Mouse (Mus musculus) embryonic facial prominence, embryonic 14.5 days (tissue): Measurements from ENCODE around the gene Camk2g. TPM values are rescaled to one million over a fixed set of nuclear protein-coding genes. Genes with fewer than 3 reads are reported as not detected.

Experiments used
- ATAC-seq: fragments of 200-750 bp; cut with Nextera tagmentation; 2 replicates; pipeline ENCODE4 v1.8.0; 2017; ENCODE audit warnings: low read depth, moderate number of reproducible peaks, moderate TSS enrichment
- DNase-seq: peaks from one replicate; pipeline ENCODE4 v3.0.0-alpha.2; 2015; ENCODE audit warnings: low spot score
- H3K27ac ChIP-seq: fragments of 300-500 bp; sonication (generic); replicated peaks from 2 replicates; pipeline ENCODE4 v1.5.1; 2014; ENCODE audit warnings: low read depth, mild to moderate bottlenecking, low read length, moderate library complexity
- H3K27me3 ChIP-seq: fragments of 300-500 bp; sonication (generic); replicated peaks from 2 replicates; pipeline ENCODE4 v1.6.1; 2014; ENCODE audit warnings: low read length; ENCODE audit not compliant: control insufficient read depth, insufficient read depth
- H3K36me3 ChIP-seq: fragments of 300-500 bp; sonication (generic); 2 replicates; pipeline ENCODE4 v1.6.1; 2014; ENCODE audit warnings: low read length, mixed read lengths; ENCODE audit not compliant: control insufficient read depth, insufficient read depth
- H3K4me1 ChIP-seq: fragments of 300-500 bp; sonication (generic); 2 replicates; pipeline ENCODE4 v1.6.1; 2014; ENCODE audit warnings: antibody characterized with exemption, low read length; ENCODE audit not compliant: control insufficient read depth, insufficient read depth
- H3K4me2 ChIP-seq: fragments of 300-500 bp; sonication (generic); 2 replicates; pipeline ENCODE4 v1.6.1; 2014; ENCODE audit warnings: low read depth, mild to moderate bottlenecking, low read length, moderate library complexity, mixed read lengths
- H3K4me3 ChIP-seq: fragments of 300-500 bp; sonication (generic); 2 replicates; pipeline ENCODE4 v1.5.1; 2014; ENCODE audit warnings: low read depth, mild to moderate bottlenecking, low read length
- H3K9ac ChIP-seq: fragments of 300-500 bp; sonication (generic); 2 replicates; pipeline ENCODE4 v1.6.1; 2014; ENCODE audit warnings: low read depth, mild to moderate bottlenecking, low read length, moderate library complexity, mixed read lengths
- H3K9me3 ChIP-seq: fragments of 300-500 bp; sonication (generic); 2 replicates; pipeline ENCODE4 v1.6.1; 2016; ENCODE audit warnings: low read length; ENCODE audit not compliant: control insufficient read depth
- WGBS: fragments of 180-500 bp; shearing (Covaris S2); extraction: QIAGEN DNeasy Blood & Tissue Kit; methylation state at CpG from one replicate; pipeline ENCODE4 v1.1.7; 2014; 5-methylcytosine and 5-hydroxymethylcytosine counted together
- polyA plus RNA-seq: library from polyadenylated mRNA; unstranded; fragments of >200 nt; fragmentation: Nextera tagmentation; extraction: Ambion mirVana; gene quantifications from 2 replicates; pipeline ENCODE4 v1.2.1, GENCODE M21; 2014

Gene Camk2g
- polyA plus RNA-seq, 1 experiment from 2014 or later = 54.6 TPM

DNA sequence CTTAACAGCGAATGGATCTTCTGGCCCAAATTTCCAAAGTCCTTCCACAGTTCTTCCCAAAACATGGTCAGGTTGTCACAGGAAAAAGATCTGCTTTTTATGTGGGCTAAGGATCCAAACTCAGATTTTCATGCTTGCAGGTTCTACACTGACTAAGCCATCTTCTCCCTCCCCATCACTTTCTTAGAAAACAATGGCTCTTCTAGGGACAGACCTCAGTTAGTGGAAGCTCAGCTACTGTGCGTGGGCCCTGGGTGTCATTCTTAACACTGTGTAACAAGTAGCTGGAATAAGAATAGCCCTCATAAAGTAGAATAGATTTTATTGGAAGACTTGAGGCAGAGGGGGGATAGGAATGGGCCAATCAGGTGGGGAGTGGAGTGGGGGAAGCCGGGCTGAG lies 21.6 kb upstream of the Camk2g start:
- Histone ChIP-seq H3K4me1 (no peaks in the 10 kb centered on the region), H3K4me3 (no peak overlapping the region), H3K9me3 (no peaks in the 10 kb centered on the region), H3K36me3 (no peaks in the 10 kb centered on the region), H3K4me2 (no peak overlapping the region), H3K27ac (no peak overlapping the region), H3K27me3 (no peaks in the 10 kb centered on the region), H3K9ac (no peak overlapping the region)
- DNase-seq (no peak), ATAC-seq (no peak)
- WGBS = 90% methylated on average over 3 of the region's 3 CpGs

DNA sequence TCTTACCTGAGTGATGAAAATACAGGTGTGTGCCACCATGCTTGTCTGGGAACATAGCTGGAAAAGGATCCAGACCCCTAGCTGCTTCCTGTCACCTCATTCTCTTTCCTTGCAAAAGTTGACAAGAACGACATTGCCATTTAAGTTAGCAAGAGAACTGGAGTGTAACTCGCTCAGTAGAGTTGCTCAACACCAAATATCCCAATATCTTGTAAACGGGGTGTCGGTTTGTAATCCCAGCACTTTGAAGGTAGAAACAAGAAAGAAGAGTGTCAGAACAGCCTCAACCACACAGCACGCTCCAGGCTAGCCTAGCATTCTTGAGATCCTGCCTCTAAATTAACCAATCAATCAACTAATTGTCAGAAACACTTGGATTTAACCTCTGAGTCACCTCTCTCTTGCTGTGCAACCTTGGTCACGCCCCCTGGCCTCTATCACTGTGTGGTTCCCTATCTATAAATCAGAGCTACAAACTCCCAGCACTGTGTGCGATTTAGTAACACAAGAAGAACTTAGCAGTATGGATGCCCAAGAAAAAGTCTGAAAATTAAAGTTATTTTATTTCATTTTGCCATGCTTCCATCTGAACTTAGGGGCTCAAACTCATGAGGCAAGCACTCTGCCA lies 18.0 kb upstream of the Camk2g start:
- no peak overlapping the region for H3K4me3 ChIP-seq
- no peak overlapping the region for H3K4me2 ChIP-seq
- no peak overlapping the region for H3K27ac ChIP-seq
- H3K9me3 ChIP-seq = no peaks in the 10 kb centered on the region
- 68% methylated on average over 7 of the region's 7 CpGs for WGBS
- H3K9ac ChIP-seq = no peak overlapping the region
- ATAC-seq = no peak
- no peaks in the 10 kb centered on the region for H3K36me3 ChIP-seq
- no peaks in the 10 kb centered on the region for H3K27me3 ChIP-seq
- DNase-seq = no peak
- no peaks in the 10 kb centered on the region for H3K4me1 ChIP-seq

GRCm38 (mm10) chr14:20811236-20811635 lies 17.3 kb upstream of the Camk2g start:
- no peaks in the 10 kb centered on the region for H3K9me3 ChIP-seq
- no peaks in the 10 kb centered on the region for H3K36me3 ChIP-seq
- peaks cover under 1% of the 10 kb centered on the region; the same call in 1 of the 2 replicates for H3K4me1 ChIP-seq
- ATAC-seq (no peak), DNase-seq (no peak)
- no peak overlapping the region for H3K27ac ChIP-seq
- no peak overlapping the region for H3K4me3 ChIP-seq
- H3K27me3 ChIP-seq = no peaks in the 10 kb centered on the region
- 86% methylated on average over 8 of the region's 8 CpGs for WGBS
- H3K4me2 ChIP-seq = no peak overlapping the region
- no peak overlapping the region for H3K9ac ChIP-seq

GRCm38 (mm10) chr14:20809820-20810219 lies 15.9 kb upstream of the Camk2g start:
- no peaks in the 10 kb centered on the region for H3K36me3 ChIP-seq
- no peak overlapping the region for H3K4me2 ChIP-seq
- no peak overlapping the region for H3K9ac ChIP-seq
- H3K4me3 ChIP-seq = no peak overlapping the region
- no peaks in the 10 kb centered on the region for H3K27me3 ChIP-seq
- ATAC-seq = no peak
- H3K9me3 ChIP-seq = no peaks in the 10 kb centered on the region
- H3K27ac ChIP-seq = no peak overlapping the region
- peaks cover 14% of the 10 kb centered on the region for H3K4me1 ChIP-seq
- DNase-seq = no peak

DNA sequence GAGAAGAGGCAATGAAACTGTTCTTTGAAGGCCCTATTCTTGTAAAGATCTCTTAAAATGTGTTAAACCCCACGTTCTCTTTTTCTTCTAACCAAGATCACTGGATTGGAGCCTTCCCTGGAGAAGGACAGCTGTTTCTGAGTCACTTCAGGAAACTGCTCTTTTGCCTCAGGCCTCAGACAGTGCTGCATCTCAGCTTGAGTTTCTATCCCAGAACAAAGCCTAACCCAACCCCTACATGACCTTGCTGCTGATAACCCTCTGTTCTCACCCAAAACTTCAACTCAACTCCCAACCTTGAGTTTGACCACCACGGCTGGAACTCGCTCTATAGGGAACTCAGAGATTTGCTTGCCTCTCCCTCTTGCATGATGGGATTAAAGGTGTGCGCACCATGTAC lies 15.5 kb upstream of the Camk2g start:
- Histone ChIP-seq H3K4me1 (peaks cover 18% of the 10 kb centered on the region), H3K4me2 (no peak overlapping the region), H3K27ac (no peak overlapping the region), H3K9ac (no peak overlapping the region), H3K9me3 (no peaks in the 10 kb centered on the region), H3K36me3 (no peaks in the 10 kb centered on the region), H3K4me3 (no peak overlapping the region), H3K27me3 (no peaks in the 10 kb centered on the region)
- ATAC-seq (no peak), DNase-seq (no peak)
- WGBS = 81% methylated on average over 4 of the region's 4 CpGs

GRCm38 (mm10) chr14:20806116-20806840 lies 12.4 kb upstream of the Camk2g start:
- H3K27me3 ChIP-seq = no peaks in the 10 kb centered on the region
- H3K4me2 ChIP-seq = no peak overlapping the region
- 83% methylated on average over 14 of the region's 14 CpGs for WGBS
- no peaks in the 10 kb centered on the region for H3K36me3 ChIP-seq
- no peak overlapping the region for H3K4me3 ChIP-seq
- no peak overlapping the region for H3K9ac ChIP-seq
- no peaks in the 10 kb centered on the region for H3K9me3 ChIP-seq
- DNase-seq (peak; percentile 70), ATAC-seq (no peak)
- peaks cover 23% of the 10 kb centered on the region for H3K4me1 ChIP-seq
- peak overlapping the region; percentile 70 for H3K27ac ChIP-seq

DNA sequence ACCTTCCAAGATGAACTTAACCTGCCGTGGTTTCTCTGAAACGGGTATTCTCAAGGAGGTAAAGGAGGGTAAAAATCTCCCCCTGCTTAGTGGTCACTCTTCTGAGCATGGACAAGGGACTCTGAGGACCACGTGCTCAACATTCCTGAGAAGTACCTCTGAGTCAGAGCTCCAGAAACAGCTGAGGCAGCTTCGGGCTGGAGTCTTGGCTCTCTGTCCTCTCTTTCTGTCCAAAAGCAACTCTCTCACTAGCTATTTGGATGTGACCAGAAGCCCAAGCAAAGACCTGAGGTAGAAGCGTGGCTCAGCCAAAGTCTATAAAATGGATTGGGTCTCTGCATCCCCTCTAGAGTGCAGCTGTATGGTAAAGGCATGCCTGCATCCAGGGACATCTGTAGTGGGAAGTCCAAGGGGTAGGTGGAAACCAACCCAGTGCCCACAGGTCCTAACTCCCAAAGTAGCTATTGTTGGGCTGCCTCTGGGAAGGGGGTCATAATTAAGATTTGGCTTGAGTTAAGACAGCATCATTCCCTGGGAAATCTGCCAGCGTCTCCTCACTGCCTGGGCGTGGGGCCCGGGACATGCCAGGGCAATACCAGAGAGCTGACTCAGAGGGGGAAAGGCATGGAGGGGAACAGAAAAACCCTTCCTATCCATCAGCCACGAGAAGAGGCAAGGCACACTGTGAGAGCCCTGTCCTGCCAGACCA lies 11.2 kb upstream of the Camk2g start:
- Histone ChIP-seq H3K27me3 (no peaks in the 10 kb centered on the region), H3K9ac (no peak overlapping the region), H3K36me3 (no peaks in the 10 kb centered on the region), H3K4me3 (no peak overlapping the region), H3K4me2 (no peak overlapping the region), H3K27ac (peak overlapping the region; percentile 70), H3K9me3 (no peaks in the 10 kb centered on the region), H3K4me1 (peaks cover 23% of the 10 kb centered on the region)
- WGBS = 35% methylated on average over 9 of the region's 9 CpGs
- peak; percentile 85 for ATAC-seq
- DNase-seq = peak; percentile 93

GRCm38 (mm10) chr14:20804481-20804880 lies 10.6 kb upstream of the Camk2g start:
- no peaks in the 10 kb centered on the region for H3K9me3 ChIP-seq
- no peak overlapping the region for H3K27ac ChIP-seq
- DNase-seq (no peak), ATAC-seq (no peak)
- H3K4me2 ChIP-seq = no peak overlapping the region
- no peaks in the 10 kb centered on the region for H3K36me3 ChIP-seq
- H3K9ac ChIP-seq = no peak overlapping the region
- no peaks in the 10 kb centered on the region for H3K27me3 ChIP-seq
- 65% methylated on average over 5 of the region's 5 CpGs for WGBS
- no peak overlapping the region for H3K4me3 ChIP-seq
- H3K4me1 ChIP-seq = peaks cover 23% of the 10 kb centered on the region
